Mouse (Mus musculus) liver, embryonic 14.5 days (tissue): ENCODE results near the gene Qtrt1.

ENCODE experiments used
- CTCF ChIP-seq: IDR thresholded peaks from 2 replicates; pipeline ENCODE4 v1.5.1; 2016; ENCODE audit warnings: antibody characterized with exemption, low read depth, control low read depth
- EP300 ChIP-seq: IDR thresholded peaks from 2 replicates; pipeline ENCODE4 v1.6.1; 2016; ENCODE audit warnings: antibody characterized with exemption, low read depth

DNA sequence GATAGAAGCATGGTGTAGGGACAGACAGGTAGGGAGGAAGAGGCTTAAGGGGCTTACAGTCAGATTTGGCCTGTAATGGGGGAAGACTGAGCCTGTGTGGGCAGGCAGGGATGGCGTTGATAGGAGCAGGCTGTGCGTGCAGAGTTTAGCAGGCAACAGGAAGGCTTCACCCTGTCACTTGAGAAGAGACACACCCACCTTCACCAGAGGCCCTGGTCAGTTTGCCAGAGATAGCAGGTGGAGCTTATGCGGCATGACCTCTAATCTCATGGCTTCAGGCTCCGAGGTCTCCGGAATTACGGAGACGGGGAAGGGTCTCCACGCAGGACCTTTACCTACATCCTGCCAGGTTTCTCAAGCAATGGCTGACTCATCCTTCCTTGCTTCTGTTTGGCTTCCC lies 40.2 kb downstream of the Qtrt1 start:
- TF ChIP-seq CTCF (no peak), EP300 (no peak)
